Mouse (Mus musculus): Measurements from ENCODE around the gene Sema5a.
"Not testable (repeated sequence)": the region's sequence is repeated elsewhere in the genome, so short reads cannot be mapped to it uniquely, and the experiment has no call there.

The Sema5a gene

GRCm38 (mm10) chr15:32244344-32244955 is at the start of gene Sema5a:
TSS of gene Sema5a (plus strand) at chr15:32244810.
- DNase-seq (ENCODE audit: low read depth, low spot score), result no peak

GRCm38 (mm10) chr15:32198076-32198475 is 46.5 kb upstream of the Sema5a start:
- no peak for DNase-seq (ENCODE audit: low read depth, low spot score)

- DNase-seq (ENCODE audit: low read depth, low spot score), result no peak
These were observed 46.0 kb upstream of the Sema5a start for GRCm38 (mm10) chr15:32198561-32198960.

- no peak for DNase-seq (ENCODE audit: low read depth, low spot score)
These were observed 41.4 kb upstream of the Sema5a start for GRCm38 (mm10) chr15:32203242-32203641.

GRCm38 (mm10) chr15:32204908-32205307 is 39.7 kb upstream of the Sema5a start:
- no peak for DNase-seq (ENCODE audit: low read depth, low spot score)

- not testable (repeated sequence) for DNase-seq (ENCODE audit: low read depth, low spot score)
These were observed 29.9 kb upstream of the Sema5a start for GRCm38 (mm10) chr15:32214687-32215086.

- no peak for DNase-seq (ENCODE audit: low read depth, low spot score)
These were observed 21.6 kb upstream of the Sema5a start for GRCm38 (mm10) chr15:32223028-32223427.

GRCm38 (mm10) chr15:32225394-32225793 is 19.2 kb upstream of the Sema5a start:
- no peak for DNase-seq (ENCODE audit: low read depth, low spot score)

GRCm38 (mm10) chr15:32226381-32226780 is 18.2 kb upstream of the Sema5a start:
- DNase-seq (ENCODE audit: low read depth, low spot score), result no peak

- no peak for DNase-seq (ENCODE audit: low read depth, low spot score)
These were observed 17.7 kb upstream of the Sema5a start for GRCm38 (mm10) chr15:32226888-32227395.

GRCm38 (mm10) chr15:32230066-32230465 is 14.5 kb upstream of the Sema5a start:
- DNase-seq (ENCODE audit: low read depth, low spot score), result no peak

GRCm38 (mm10) chr15:32232189-32232588 is 12.4 kb upstream of the Sema5a start:
- DNase-seq (ENCODE audit: low read depth, low spot score), result no peak

- DNase-seq (ENCODE audit: low read depth, low spot score), result not testable (repeated sequence)
These were observed 11.9 kb upstream of the Sema5a start for GRCm38 (mm10) chr15:32232666-32233141.

- DNase-seq (ENCODE audit: low read depth, low spot score), result no peak
These were observed 11.2 kb upstream of the Sema5a start for GRCm38 (mm10) chr15:32233451-32233850.

- no peak for DNase-seq (ENCODE audit: low read depth, low spot score)
These were observed 5.5 kb upstream of the Sema5a start for GRCm38 (mm10) chr15:32239099-32239498.

- DNase-seq (ENCODE audit: low read depth, low spot score), result no peak
These were observed 4.5 kb upstream of the Sema5a start for GRCm38 (mm10) chr15:32240159-32240558.

GRCm38 (mm10) chr15:32241666-32242065 is 2.9 kb upstream of the Sema5a start:
- no peak for DNase-seq (ENCODE audit: low read depth, low spot score)

- DNase-seq (ENCODE audit: low read depth, low spot score), result no peak
These were observed 1.4 kb upstream of the Sema5a start for GRCm38 (mm10) chr15:32243096-32243785.

GRCm38 (mm10) chr15:32243824-32244223 is 786 bp upstream of the Sema5a start:
- DNase-seq (ENCODE audit: low read depth, low spot score), result no peak

- DNase-seq (ENCODE audit: low read depth, low spot score), result no peak
These were observed 586 bp downstream of the Sema5a start for GRCm38 (mm10) chr15:32244956-32245836.

GRCm38 (mm10) chr15:32245837-32246670 is 1.4 kb downstream of the Sema5a start:
- no peak for DNase-seq (ENCODE audit: low read depth, low spot score)
